Mouse (Mus musculus): ENCODE results near the gene 1600014C23Rik. TPM values are rescaled to one million over a fixed set of nuclear protein-coding genes. Genes with fewer than 3 reads are reported as not detected.

1600014C23Rik gene
- polyA plus RNA-seq, 1 experiment = not detected

DNA sequence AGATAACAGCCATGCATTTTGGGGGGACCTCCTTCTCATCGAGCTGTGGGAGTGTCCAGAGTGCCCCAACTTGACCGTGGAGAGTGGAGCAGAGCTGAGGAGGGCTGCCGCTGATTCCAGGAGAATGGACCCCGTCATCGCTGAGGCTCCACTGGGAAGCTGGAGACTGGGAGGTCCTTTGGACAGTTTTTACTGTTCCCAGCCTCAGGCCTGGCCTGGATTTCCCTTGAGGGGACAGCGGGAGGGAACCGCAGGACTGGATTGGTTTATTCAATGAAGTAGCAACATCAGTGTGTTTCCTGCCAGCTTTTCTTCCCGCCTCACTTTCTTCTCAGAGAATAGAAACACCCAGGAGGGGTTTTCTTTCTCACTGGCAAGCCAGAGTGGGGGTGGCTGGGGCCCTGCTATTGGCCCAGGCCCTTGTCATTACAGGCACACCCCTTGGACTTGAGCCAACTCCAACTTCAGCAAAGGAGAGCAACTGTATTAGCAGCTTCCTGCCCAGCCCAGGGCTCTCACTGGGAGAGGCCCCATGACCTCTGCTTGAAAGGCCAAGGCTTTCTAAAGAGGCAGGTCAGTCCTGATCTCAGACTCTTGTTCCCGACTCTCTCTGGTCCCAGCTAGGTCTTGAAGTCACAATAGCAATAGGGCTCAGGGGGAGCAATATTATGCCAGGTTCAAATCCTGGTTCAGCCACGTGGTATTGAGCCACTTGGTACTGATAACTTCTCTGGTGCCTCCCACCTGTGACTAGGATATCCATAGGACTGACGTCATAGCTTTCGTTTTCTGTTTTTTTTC is 33.3 kb upstream of the 1600014C23Rik start:
- Histone ChIP-seq H3K4me1 (ENCODE audit: control insufficient read depth, insufficient read depth, low read length) (peaks cover 3% of the 10 kb centered on the region), H3K4me3 (ENCODE audit: insufficient read depth, low read length) (no peak overlapping the region), H3K27ac (ENCODE audit: insufficient read depth, low read length) (no peak overlapping the region)
- TF ChIP-seq POLR2A (IDR thresholded peaks at IDR 0.05; ENCODE audit: low read depth, low read length) = no peak
- TF ChIP-seq CTCF (IDR thresholded peaks at IDR 0.05; ENCODE audit: borderline replicate concordance, insufficient read depth, low read length) = no peak

DNA sequence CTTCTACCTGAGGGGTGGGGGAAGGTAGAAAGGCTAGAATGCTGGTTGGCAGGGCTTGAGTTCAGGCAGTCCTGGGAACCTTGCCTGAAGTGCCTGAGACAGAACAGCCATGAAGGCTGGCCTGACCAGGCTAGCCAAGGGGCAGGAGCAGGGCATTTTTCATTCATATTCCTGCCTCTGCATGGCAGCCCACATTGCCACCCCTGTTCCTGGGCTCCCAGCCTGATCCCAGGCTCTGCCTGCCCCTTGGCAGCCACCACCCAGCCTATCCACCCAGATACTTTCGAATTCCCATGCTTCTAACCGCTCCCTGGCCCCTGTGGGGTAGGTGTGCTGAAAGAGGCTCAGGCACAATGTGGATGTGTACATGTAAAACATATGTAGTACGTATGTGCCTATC is 32.3 kb upstream of the 1600014C23Rik start:
- TF ChIP-seq CTCF (IDR thresholded peaks at IDR 0.05; ENCODE audit: borderline replicate concordance, insufficient read depth, low read length) (no peak), POLR2A (IDR thresholded peaks at IDR 0.05; ENCODE audit: low read depth, low read length) (no peak)
- H3K4me1 ChIP-seq (ENCODE audit: control insufficient read depth, insufficient read depth, low read length) = peaks cover 3% of the 10 kb centered on the region
- no peak overlapping the region for H3K27ac ChIP-seq (ENCODE audit: insufficient read depth, low read length)
- no peak overlapping the region for H3K4me3 ChIP-seq (ENCODE audit: insufficient read depth, low read length)

DNA sequence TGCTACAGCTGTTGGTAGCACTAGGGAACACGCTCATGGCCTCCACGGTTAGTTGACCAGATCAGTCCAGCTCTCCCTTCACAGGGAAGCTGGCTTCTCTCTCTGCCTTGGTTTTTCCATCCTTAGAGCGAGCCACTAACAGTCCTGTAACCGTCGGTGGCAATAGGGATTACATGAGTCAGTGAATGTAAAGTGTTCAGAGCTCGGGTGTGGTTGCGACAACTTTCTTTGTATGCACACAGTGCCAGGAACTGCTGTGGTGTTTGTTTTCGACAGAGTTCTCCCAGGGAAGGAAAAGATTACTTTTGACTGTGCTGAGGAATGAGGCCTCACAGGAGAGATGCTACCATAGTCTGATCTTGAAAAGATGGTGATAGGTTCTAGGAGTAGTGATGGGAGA is 29.5 kb upstream of the 1600014C23Rik start:
- no peak overlapping the region for H3K4me3 ChIP-seq (ENCODE audit: insufficient read depth, low read length)
- TF ChIP-seq POLR2A (IDR thresholded peaks at IDR 0.05; ENCODE audit: low read depth, low read length) (no peak), CTCF (IDR thresholded peaks at IDR 0.05; ENCODE audit: borderline replicate concordance, insufficient read depth, low read length) (no peak)
- H3K27ac ChIP-seq (ENCODE audit: insufficient read depth, low read length) = no peak overlapping the region; the same call in 1 of the 2 replicates
- peaks cover 3% of the 10 kb centered on the region for H3K4me1 ChIP-seq (ENCODE audit: control insufficient read depth, insufficient read depth, low read length)

DNA sequence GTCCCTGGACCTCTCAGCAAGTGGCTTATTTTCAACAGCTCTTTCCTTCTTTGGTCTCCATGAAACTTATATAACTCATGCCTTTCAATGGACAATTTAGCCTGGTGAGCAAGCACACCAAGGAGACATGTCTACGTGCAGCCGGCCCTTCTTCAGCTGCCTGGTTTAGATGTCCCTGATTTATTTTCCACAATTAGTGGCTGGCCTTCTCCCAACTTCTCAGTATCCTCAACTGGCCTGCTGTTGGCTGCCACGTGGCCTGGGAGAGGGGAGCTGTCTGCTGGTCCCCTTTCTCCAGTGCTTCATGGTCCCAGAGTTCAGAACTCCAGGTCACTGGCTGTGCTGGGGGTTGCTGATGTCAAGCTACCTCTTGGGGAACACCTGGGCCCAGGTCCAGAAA is 28.3 kb upstream of the 1600014C23Rik start:
- H3K4me1 ChIP-seq (ENCODE audit: control insufficient read depth, insufficient read depth, low read length) = peaks cover 5% of the 10 kb centered on the region; the same call in 1 of the 2 replicates

DNA sequence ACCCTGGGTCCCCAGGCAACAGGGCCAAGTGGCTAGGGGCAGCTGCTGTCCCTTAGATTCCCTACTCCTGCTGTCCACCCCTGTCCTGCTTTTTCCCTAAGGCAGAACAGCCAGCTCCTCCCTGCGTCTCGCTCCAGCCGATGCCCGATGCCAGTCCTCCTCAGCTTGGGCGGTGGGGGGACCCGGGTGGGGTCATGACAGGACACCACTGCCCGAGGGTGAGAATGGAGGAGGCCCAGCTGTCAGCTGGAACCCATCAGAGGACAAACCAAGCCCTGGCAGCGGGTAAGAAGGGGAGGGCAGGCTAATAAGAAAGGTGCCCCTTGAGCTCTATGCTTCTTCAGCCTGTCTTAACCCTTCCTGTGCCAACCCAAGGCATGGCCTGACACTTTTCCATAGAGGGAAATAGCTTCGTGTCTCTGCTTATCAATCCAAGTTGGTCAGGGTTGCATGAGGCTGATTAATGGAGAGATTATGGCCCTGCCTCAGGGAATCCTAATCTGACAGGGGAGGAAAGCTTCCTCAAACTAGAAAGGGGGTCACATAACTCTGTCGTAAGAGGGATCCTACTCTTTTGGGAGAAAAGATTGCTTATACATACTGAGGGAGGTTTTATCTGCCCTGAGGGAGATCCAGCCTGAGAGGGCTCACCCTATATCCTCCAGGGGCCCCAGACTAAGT is 27.5 kb upstream of the 1600014C23Rik start:
- H3K4me3 ChIP-seq (ENCODE audit: insufficient read depth, low read length) = no peak overlapping the region
- TF ChIP-seq CTCF (IDR thresholded peaks at IDR 0.05; ENCODE audit: borderline replicate concordance, insufficient read depth, low read length) (no peak), POLR2A (IDR thresholded peaks at IDR 0.05; ENCODE audit: low read depth, low read length) (no peak)
- H3K27ac ChIP-seq (ENCODE audit: insufficient read depth, low read length) = no peak overlapping the region
- peaks cover 5% of the 10 kb centered on the region; the same call in 1 of the 2 replicates for H3K4me1 ChIP-seq (ENCODE audit: control insufficient read depth, insufficient read depth, low read length)

More for the DNA sequence above, 28.3 kb upstream of the 1600014C23Rik start:
- Histone ChIP-seq H3K27ac (ENCODE audit: insufficient read depth, low read length) (no peak overlapping the region), H3K4me3 (ENCODE audit: insufficient read depth, low read length) (no peak overlapping the region)
- no peak for TF ChIP-seq CTCF (IDR thresholded peaks at IDR 0.05; ENCODE audit: borderline replicate concordance, insufficient read depth, low read length)
- no peak for TF ChIP-seq POLR2A (IDR thresholded peaks at IDR 0.05; ENCODE audit: low read depth, low read length)

DNA sequence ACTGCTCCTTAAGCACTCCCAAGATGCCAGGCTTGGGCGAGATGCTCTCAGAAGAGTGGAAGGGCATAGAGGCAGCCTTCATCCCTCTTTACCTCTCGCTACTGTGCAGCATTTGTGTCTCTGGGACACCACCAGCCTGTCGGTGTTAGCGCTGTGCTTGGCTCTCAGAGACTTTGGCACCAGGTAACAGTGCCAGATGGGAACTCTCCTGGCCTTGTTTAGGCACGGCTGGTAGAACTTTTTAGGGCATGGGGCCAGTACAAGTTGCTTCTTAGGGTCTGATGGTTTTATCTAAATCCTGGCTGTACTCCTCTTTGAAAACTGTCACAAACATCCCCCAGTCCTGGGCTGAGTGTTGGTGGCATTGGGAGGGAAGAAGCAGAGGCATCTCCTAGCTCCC is 26.1 kb upstream of the 1600014C23Rik start:
- Histone ChIP-seq H3K27ac (ENCODE audit: insufficient read depth, low read length) (no peak overlapping the region), H3K4me1 (ENCODE audit: control insufficient read depth, insufficient read depth, low read length) (peaks cover 5% of the 10 kb centered on the region; the same call in 1 of the 2 replicates), H3K4me3 (ENCODE audit: insufficient read depth, low read length) (no peak overlapping the region)
- TF ChIP-seq POLR2A (IDR thresholded peaks at IDR 0.05; ENCODE audit: low read depth, low read length) (no peak), CTCF (IDR thresholded peaks at IDR 0.05; ENCODE audit: borderline replicate concordance, insufficient read depth, low read length) (no peak)

DNA sequence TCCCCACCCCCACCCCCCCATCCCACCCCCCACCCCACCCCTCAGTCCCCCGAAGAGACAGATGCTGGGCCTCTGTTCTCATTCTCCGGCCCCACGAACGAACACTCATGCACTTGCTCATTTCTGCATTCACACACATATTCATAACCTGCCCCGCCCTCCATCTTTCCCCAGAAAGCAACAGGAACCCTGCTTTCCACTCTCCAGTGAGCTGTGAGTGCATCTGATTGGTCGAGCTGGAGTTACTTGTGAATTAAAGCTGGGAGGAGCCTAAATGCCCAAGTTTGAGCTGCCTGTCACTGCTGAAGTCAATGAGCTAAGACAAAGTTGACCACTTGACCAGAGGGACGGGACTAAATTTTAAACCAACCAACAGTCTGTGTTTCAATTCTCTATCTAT is 25.2 kb upstream of the 1600014C23Rik start:
- TF ChIP-seq CTCF (IDR thresholded peaks at IDR 0.05; ENCODE audit: borderline replicate concordance, insufficient read depth, low read length) = no peak
- TF ChIP-seq POLR2A (IDR thresholded peaks at IDR 0.05; ENCODE audit: low read depth, low read length) = no peak
- Histone ChIP-seq H3K4me3 (ENCODE audit: insufficient read depth, low read length) (no peak overlapping the region), H3K4me1 (ENCODE audit: control insufficient read depth, insufficient read depth, low read length) (peaks cover 5% of the 10 kb centered on the region; the same call in 1 of the 2 replicates), H3K27ac (ENCODE audit: insufficient read depth, low read length) (no peak overlapping the region)

DNA sequence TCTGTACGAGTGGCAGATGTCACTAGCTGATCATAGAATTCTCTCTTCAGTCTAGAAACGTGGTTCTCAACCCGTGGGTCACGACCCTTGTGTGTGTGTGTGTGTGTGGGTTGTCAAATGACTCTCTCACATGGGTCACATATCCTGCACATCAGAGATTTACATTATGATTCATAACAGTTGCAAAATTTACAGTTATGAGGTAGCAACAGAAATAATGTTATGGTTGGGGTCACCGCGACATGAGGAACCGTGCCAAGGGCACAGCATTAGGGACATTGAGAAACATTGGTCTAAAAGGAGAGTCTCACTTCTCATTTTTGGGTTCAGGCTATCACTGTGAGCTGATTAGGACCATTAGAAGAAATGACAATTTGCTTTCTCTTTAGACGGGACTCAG is 24.3 kb upstream of the 1600014C23Rik start:
- TF ChIP-seq CTCF (IDR thresholded peaks at IDR 0.05; ENCODE audit: borderline replicate concordance, insufficient read depth, low read length) (no peak), POLR2A (IDR thresholded peaks at IDR 0.05; ENCODE audit: low read depth, low read length) (no peak)

DNA sequence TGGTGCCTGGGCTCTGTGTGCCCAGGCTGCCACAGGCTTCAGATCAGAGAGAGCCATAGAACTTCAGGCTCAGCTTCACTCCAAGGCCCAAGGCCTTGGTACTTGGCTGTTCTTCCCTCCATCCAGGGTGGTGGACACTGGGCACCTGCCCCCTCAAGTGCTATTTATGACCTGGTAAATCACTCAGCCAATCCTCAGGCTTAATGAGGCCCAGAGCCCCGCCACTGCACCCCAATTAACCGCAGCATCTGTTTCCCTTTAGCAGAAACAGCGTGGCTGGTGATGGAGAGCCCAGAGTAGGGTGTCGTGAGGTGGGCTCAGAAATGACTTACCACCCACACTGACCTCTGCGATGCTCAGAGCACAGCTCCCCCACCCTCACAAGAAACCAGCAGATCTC is 23.2 kb upstream of the 1600014C23Rik start:
- TF ChIP-seq CTCF (IDR thresholded peaks at IDR 0.05; ENCODE audit: borderline replicate concordance, insufficient read depth, low read length) (no peak), POLR2A (IDR thresholded peaks at IDR 0.05; ENCODE audit: low read depth, low read length) (no peak)
- Histone ChIP-seq H3K4me1 (ENCODE audit: control insufficient read depth, insufficient read depth, low read length) (peaks cover 13% of the 10 kb centered on the region), H3K4me3 (ENCODE audit: insufficient read depth, low read length) (no peak overlapping the region), H3K27ac (ENCODE audit: insufficient read depth, low read length) (no peak overlapping the region)

More for the DNA sequence above, 24.3 kb upstream of the 1600014C23Rik start:
- peaks cover 7% of the 10 kb centered on the region for H3K4me1 ChIP-seq (ENCODE audit: control insufficient read depth, insufficient read depth, low read length)
- no peak overlapping the region for H3K4me3 ChIP-seq (ENCODE audit: insufficient read depth, low read length)
- no peak overlapping the region for H3K27ac ChIP-seq (ENCODE audit: insufficient read depth, low read length)

DNA sequence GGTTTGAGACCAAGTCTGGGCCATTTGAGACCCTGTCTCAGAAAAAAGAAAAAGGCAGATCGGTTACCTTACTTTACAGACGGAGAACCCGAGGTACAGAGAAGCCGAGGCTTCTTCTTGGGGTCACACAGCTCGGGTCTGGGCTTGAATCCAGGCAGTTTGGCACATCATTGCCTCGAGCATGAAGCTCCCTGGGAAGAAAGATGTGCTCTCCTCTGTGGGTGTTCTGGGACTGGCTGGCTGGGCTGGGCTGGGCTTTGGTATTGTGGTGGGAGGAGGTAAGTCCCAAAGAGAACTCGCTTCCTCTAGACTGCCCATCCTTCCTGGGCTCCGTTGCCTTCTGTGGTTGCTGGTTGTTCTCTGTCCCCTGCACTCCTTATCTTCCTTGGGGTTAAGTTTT is 22.7 kb upstream of the 1600014C23Rik start:
- no peak overlapping the region for H3K4me3 ChIP-seq (ENCODE audit: insufficient read depth, low read length)
- H3K27ac ChIP-seq (ENCODE audit: insufficient read depth, low read length) = no peak overlapping the region

More for the DNA sequence above, 22.7 kb upstream of the 1600014C23Rik start:
- TF ChIP-seq CTCF (IDR thresholded peaks at IDR 0.05; ENCODE audit: borderline replicate concordance, insufficient read depth, low read length) (no peak), POLR2A (IDR thresholded peaks at IDR 0.05; ENCODE audit: low read depth, low read length) (no peak)
- H3K4me1 ChIP-seq (ENCODE audit: control insufficient read depth, insufficient read depth, low read length) = peaks cover 13% of the 10 kb centered on the region

Measured in embryonic fibroblast, embryonic 13.5 days (primary cell).